Mouse (Mus musculus): ENCODE measurements around the gene Osbp2. TPM values are rescaled to one million over a fixed set of nuclear protein-coding genes. Genes with fewer than 3 reads are reported as not detected.

Osbp2 gene
- total RNA-seq, 2 experiments from 2014 or later = 6.7 to 8.5 TPM

DNA sequence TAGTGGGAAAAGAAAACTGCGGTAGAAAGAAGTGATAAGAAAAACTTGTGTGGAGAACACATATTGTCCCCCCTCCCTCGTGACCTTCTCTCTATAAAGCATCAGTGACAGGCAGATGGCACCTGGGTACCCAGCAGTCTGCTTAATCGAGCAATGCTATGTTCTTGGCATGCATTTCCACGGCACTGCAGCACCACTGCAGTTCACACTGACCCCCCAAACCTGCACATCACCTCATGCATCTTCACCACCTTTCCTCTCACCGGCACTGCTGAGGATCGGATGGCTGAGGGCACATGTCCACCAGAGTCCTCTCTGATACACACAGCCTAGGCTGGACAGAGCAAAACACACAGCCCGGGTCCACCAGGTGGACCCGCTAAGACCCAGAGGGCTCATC is 90.6 kb downstream of the Osbp2 start:
- DNase-seq = no peak
- intact Hi-C loops (cut with DNase I) = no loop called here

GRCm38 (mm10) chr11:3771348-3771747 is 92.4 kb downstream of the Osbp2 start:
- intact Hi-C loops (cut with DNase I) = no loop called here
- DNase-seq = no peak

DNA sequence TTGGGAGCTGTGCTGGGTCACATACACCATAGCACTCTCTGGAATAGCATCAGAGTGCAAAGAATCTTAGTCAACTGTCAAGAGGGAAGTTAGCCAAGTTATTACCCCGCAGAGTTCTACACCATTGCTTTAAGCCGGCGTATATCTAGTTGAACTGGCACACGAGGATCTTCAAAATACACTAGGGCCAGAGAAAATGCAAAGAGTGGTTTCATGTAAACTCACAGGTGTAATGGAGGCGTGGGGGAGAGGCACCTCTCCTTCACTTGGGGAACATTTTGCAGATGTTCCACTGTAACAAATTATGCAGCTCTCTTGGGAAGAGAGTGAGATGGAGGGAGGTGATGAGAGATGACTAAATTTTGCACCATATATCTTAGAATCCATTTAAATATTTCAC is 95.9 kb downstream of the Osbp2 start:
- intact Hi-C loops (cut with DNase I) = no loop called here
- no peak for DNase-seq

- intact Hi-C loops (cut with DNase I) = no loop called here
- no peak for DNase-seq
These were observed 96.7 kb downstream of the Osbp2 start for GRCm38 (mm10) chr11:3766964-3767363.

- intact Hi-C loops (cut with DNase I) = no loop called here
- DNase-seq = no peak
These were observed 99.4 kb downstream of the Osbp2 start for GRCm38 (mm10) chr11:3764352-3764751.

- intact Hi-C loops (cut with DNase I) = no loop called here
- peak; percentile 6 to 19 for DNase-seq
These were observed 101.8 kb downstream of the Osbp2 start for GRCm38 (mm10) chr11:3761775-3762501.

DNA sequence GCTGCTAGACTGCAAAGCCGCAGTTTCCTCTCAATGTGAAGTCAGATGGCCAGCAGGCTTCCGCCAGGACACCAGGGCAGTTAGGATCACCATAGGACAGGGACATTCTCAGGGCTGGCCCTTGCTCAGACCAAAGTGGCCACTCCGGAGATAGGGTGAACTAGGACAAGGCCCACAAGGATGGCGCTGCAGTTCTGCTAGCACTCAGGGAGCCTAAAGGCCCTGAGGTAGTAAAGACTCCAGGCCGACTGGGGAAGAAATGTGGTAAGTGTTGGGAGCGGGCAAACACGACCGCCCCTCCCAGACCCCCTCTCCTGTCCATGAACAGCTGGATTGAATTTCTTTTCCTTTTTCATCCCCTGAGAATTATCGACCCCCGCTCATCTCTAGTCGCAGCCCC is 102.4 kb downstream of the Osbp2 start:
- intact Hi-C loops (cut with DNase I) = no loop called here
- no peak for DNase-seq

- no peak for DNase-seq
- intact Hi-C loops (cut with DNase I) = no loop called here
These were observed 104.3 kb downstream of the Osbp2 start for GRCm38 (mm10) chr11:3759433-3759832.

DNA sequence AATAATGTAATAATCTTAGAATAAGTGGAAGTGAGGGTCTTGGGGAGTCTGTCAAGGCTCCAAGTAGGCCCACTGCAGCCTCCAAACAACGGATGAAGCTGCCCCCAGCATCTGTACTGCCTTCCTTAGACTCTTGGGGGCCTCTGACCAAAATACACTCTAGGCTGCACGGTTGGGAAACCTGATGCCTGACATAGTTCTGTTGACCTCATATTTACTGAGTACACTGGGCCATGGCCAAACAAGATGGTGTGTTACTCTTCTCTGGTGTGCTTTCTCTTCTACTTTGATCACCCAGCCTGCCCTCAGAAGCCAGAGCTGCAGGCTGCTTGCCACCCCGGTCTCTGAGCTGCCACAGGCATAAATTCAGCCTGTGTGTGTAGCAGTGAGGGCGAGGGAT is 108.4 kb downstream of the Osbp2 start:
- intact Hi-C loops (cut with DNase I) = no loop called here
- DNase-seq = no peak

- intact Hi-C loops (cut with DNase I) = no loop called here
- DNase-seq = no peak
These were observed 109.0 kb downstream of the Osbp2 start for GRCm38 (mm10) chr11:3754685-3755084.

DNA sequence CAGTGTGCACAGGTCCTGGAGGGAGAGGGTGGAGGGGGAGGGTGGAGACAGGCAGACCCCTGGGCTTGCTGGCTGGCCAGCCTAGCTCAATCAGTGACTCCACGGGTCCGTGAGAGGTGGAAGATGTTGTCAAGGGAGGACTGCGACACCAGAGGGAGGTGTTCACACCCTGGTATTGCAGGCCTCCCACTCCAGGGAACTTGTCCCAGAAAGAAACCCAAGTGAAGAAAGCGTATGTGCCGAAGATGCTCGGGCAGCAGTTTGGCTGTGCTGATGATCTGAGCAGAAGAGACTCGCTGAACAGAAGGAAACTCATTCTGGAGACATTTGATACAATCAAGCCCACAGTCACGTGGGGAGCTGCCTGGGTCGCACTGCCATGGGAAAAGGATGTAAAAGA is 109.8 kb downstream of the Osbp2 start:
- no peak for DNase-seq
- intact Hi-C loops (cut with DNase I) = no loop called here

DNA sequence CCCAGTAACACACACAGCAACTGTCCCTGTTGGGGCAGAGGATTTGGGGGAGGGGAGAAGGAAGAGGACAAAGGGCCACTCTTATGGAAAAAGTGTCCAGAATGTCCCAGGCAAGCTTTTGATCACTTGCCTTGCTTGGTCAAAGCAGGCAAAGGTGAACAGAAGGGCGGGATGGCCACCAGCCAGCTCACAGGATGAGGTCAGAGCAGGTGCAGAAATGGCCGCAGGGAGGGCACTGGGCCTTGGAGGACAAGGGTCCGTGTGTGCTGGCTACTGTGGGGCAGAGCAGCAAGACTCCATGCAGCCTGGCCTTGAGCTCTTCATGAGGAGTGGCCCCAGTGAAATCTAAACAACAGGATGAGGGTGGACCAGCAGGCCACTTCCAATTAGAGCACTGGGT is 110.9 kb downstream of the Osbp2 start:
- intact Hi-C loops (cut with DNase I) = no loop called here
- no peak for DNase-seq

GRCm38 (mm10) chr11:3749831-3750230 is 113.9 kb downstream of the Osbp2 start:
- intact Hi-C loops (cut with DNase I) = no loop called here
- no peak for DNase-seq

DNA sequence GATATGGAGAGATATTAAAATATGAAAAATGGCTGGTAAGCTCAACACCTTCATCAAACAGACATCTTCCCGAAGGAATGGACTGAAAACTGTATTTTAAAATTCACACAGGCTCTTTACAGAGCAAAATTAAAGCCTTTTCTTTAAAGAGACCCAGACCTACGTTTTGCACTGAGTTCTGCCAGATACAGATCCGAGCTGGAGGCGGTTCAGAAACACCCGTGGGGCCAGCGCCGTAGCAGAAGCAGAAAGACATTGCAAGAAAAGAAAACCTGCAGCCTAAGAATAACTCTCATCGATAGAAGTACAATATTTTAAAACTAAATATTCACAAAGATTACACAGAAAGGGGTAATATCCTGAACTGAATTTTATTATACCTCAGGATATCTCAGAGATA is 121.3 kb downstream of the Osbp2 start:
- DNase-seq = no peak
- intact Hi-C loops (cut with DNase I) = no loop called here

GRCm38 (mm10) chr11:3741183-3741582 is 122.5 kb downstream of the Osbp2 start:
- DNase-seq = no peak
- intact Hi-C loops (cut with DNase I) = no loop called here

- intact Hi-C loops (cut with DNase I) = no loop called here
- no peak for DNase-seq
These were observed 124.9 kb downstream of the Osbp2 start for GRCm38 (mm10) chr11:3738778-3739177.

DNA sequence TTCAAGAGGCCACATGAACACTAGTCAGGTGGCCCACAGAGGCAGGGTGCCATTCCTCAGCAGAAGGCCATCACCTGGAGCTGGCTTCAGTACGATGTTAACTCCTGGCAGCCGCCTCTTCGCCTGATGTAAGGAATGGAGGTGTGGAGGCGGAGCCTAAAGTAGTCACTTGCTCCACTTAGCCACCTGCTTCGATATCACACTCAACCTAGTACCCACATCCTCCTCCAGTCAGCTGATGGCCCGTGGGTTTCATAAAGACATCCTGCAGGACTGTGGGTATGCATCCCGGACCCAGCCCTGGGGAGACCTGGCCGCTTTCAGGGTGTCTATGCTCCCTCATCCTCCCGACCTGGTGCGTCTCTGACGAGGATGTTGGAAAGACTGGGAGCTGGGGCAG is 128.0 kb downstream of the Osbp2 start:
- no peak for DNase-seq
- intact Hi-C loops (cut with DNase I) = no loop called here

GRCm38 (mm10) chr11:3733933-3734636 is 129.6 kb downstream of the Osbp2 start:
- intact Hi-C loops (cut with DNase I) = no loop called here
- no peak for DNase-seq

GRCm38 (mm10) chr11:3731469-3731868 is 132.2 kb downstream of the Osbp2 start:
- DNase-seq = no peak
- intact Hi-C loops (cut with DNase I) = no loop called here

DNA sequence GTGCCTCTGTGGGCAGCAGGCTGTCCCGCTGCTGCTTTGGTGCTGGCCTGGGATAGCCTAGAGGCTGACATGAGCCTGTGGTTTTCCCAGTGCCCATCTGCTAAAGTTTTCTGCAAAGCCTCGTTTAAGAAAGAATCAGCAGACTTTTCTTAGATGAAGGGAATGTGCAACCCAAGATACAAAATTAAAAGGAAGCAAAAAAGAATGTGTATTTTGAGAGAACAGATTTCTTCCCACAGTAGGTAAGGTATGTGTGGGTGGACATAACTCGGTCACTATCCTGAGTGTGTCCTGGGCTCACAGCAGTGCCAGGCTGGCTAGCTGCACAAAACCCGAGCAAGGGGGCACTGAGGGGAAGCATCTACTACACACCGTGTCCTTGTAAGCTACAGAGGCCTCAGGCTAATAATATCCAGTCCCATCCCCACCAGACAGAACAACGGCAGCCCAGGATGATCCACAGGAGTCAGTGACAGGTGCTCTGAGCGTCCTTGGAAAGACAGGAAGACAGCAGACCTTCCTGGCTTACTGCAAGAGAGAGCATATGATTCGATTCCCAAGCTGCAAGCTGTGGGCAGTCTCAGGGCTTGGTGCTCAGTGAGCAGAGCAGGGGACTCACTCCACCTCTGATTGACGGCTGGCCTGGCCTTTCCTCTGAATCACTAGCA is 136.1 kb downstream of the Osbp2 start:
- intact Hi-C loops (cut with DNase I) = no loop called here

GRCm38 (mm10) chr11:3725331-3726054 is 138.2 kb downstream of the Osbp2 start:
- intact Hi-C loops (cut with DNase I) = no loop called here
- no peak for DNase-seq

More for the DNA sequence above, 136.1 kb downstream of the Osbp2 start:
- DNase-seq = no peak
